Mouse (Mus musculus) thymus, adult 2 months (tissue): ENCODE results near the gene Shank2.

Source experiments
- CTCF ChIP-seq: fragments of 200-500 bp; IDR thresholded peaks from 2 replicates; pipeline ENCODE4 v1.5.1; 2012; ENCODE audit warnings: mild to moderate bottlenecking, control low read depth, low read length, moderate library complexity, borderline replicate concordance; ENCODE audit not compliant: control insufficient read depth, poor library complexity, insufficient read depth; ENCODE audit errors: extremely low read depth
- POLR2A ChIP-seq: fragments of 200-500 bp; IDR thresholded peaks from 2 replicates; pipeline ENCODE4 v1.6.1; 2012; ENCODE audit warnings: mild to moderate bottlenecking, low read length, control low read depth, moderate library complexity; ENCODE audit not compliant: control insufficient read depth, poor library complexity, insufficient read depth; ENCODE audit errors: extremely low read depth

DNA sequence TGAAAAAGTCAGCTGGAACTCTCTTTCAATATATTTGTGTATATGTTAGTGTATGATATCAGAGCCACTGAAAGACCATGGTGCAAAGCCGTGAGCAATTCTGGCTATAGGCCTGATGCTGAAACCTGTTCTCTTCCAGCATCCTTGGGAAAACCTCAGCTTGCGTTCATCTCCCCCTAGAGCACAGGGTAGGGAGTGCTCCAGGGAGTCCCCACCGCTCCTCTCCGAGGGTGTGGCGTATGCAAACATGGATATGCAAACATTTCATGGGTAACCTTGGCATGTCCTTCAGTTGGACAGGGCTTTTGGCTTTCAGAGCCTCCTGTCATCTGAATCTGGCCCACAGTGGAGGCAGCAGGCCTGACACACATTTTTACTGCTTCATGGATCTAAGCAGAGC is 412.9 kb downstream of the Shank2 start:
- TF ChIP-seq CTCF, result no peak
- TF ChIP-seq POLR2A, result no peak
